22 mouse cellular contexts compared by ENCODE assay signal in the genomic region with DNA sequence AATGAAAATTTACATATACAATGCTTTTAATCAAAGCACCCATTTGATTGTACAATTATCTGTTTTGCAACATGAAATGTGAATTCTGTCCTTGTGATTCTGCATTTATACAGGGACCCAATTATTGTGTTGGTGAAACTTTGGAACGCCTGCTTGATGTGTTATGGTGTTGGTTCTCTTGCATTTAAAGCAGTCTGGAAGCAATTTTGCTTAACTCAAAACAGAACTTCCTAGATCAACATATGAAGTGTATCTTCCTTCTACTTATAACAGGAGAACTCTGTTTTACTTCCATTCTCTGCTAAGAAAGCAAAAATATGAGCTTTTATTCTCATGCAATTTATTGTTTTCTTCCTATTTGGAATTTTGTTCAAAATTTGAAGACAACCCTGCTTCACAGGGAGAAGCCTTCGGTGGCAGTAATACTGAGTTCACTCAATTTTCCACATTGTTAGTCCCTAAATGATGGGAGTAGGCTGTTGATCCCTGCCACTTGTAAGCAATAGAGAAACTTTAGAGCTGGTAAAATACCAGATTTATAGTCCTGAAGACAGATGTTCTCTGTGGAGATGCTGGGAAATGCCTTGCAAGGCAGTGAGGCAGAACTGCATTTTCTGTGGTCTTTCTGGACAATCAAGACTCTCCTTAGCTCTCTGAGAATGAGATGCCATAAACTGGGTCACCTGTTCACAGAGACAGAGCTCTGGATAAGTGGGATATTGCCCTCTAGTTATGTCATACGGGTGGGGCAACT.
DNase-seq lines count a peak whose midpoint lies in the region; ATAC-seq lines count a peak whose summit lies in the region.
"Had no signal": no experiment of that assay in that cellular context is flagged by ENCODE, and none has a peak within 500 bp of the region (broad histone marks: within the 10 kb centered on the region; RNA-seq: fewer than 3 reads in every experiment).

No protein-coding gene starts in this region.

- H3K4me1 ChIP-seq in kidney, embryonic 15.5 days = no peaks in the 10 kb centered on the region
- peaks cover 7% of the 10 kb centered on the region; the same call in 1 of the 2 replicates for H3K4me1 ChIP-seq in embryonic facial prominence, embryonic 14.5 days (ENCODE audit: control insufficient read depth, insufficient read depth, low read length)
- H3K4me1 ChIP-seq: forebrain, embryonic 15.5 days; heart, embryonic 15.5 days; hindbrain, embryonic 10.5 days had no signal

- H3K9me3 ChIP-seq in kidney, embryonic 15.5 days (replicated peaks) = no peaks in the 10 kb centered on the region
- no peaks in the 10 kb centered on the region for H3K9me3 ChIP-seq in embryonic facial prominence, embryonic 14.5 days (ENCODE audit: control insufficient read depth, low read length)
- H3K9me3 ChIP-seq: forebrain, embryonic 15.5 days; G1E; heart, embryonic 15.5 days; hindbrain, embryonic 10.5 days had no signal

- 40% methylated on average over 3 of the region's 3 CpGs for WGBS in kidney, embryonic 15.5 days
- WGBS in embryonic facial prominence, embryonic 14.5 days = 38% methylated on average over 3 of the region's 3 CpGs

- no peak overlapping the region for H3K27ac ChIP-seq in kidney, embryonic 15.5 days
- no peak overlapping the region for H3K27ac ChIP-seq in embryonic facial prominence, embryonic 14.5 days (replicated peaks; ENCODE audit: low read depth, low read length)
- H3K27ac ChIP-seq: forebrain, embryonic 15.5 days; heart, embryonic 15.5 days; hindbrain, embryonic 10.5 days; hindbrain, embryonic 14.5 days had no signal

- H3K4me3 ChIP-seq in kidney, embryonic 15.5 days (replicated peaks) = no peak overlapping the region
- H3K4me3 ChIP-seq in embryonic facial prominence, embryonic 14.5 days (ENCODE audit: low read depth, low read length) = no peak overlapping the region
- H3K4me3 ChIP-seq: forebrain, embryonic 15.5 days; heart, embryonic 15.5 days; hindbrain, embryonic 10.5 days had no signal

- no peaks in the 10 kb centered on the region for H3K27me3 ChIP-seq in kidney, embryonic 15.5 days
- no peaks in the 10 kb centered on the region for H3K27me3 ChIP-seq in embryonic facial prominence, embryonic 14.5 days (replicated peaks; ENCODE audit: control insufficient read depth, insufficient read depth, low read length)
- H3K27me3 ChIP-seq: forebrain, embryonic 15.5 days; heart, embryonic 15.5 days had no signal

- no peak overlapping the region for H3K4me2 ChIP-seq in kidney, embryonic 15.5 days
- H3K4me2 ChIP-seq in embryonic facial prominence, embryonic 14.5 days (ENCODE audit: low read depth, low read length) = no peak overlapping the region
- H3K4me2 ChIP-seq: forebrain, embryonic 15.5 days; heart, embryonic 11.5 days; heart, embryonic 15.5 days; hindbrain, embryonic 14.5 days had no signal

- H3K9ac ChIP-seq in kidney, embryonic 15.5 days = no peak overlapping the region
- no peak overlapping the region for H3K9ac ChIP-seq in embryonic facial prominence, embryonic 14.5 days (ENCODE audit: low read depth, low read length)
- H3K9ac ChIP-seq: forebrain, embryonic 15.5 days; heart, embryonic 15.5 days; hindbrain, embryonic 14.5 days had no signal

- DNase-seq in embryo, embryonic 10.5 days (ENCODE audit: low spot score) = peak; percentile 24
- no peak for DNase-seq in embryo, embryonic 10 days (ENCODE audit: low spot score)
- no peak for DNase-seq in kidney, postnatal 14 days
- peak; percentile 54 for DNase-seq in embryonic facial prominence, embryonic 14.5 days (ENCODE audit: low spot score)
- no peak for DNase-seq in right cerebral cortex, adult 18-20 months
- no peak for DNase-seq in testis, postnatal 10 days (ENCODE audit: low spot score)
- DNase-seq: adrenal gland, adult 8-10 months; adrenal gland, postnatal 36 days; B cell, adult 2 months; cerebellum, adult 2 months; cerebellum, postnatal 10 days; gastrocnemius, postnatal 10 days; heart, adult 18-20 months had no signal

- peak; percentile 89 for ATAC-seq in kidney, embryonic 15.5 days (replicated peaks; ENCODE audit: low FRiP score)
- no peak for ATAC-seq in embryonic facial prominence, embryonic 14.5 days (ENCODE audit: low read depth)
- ATAC-seq: CD4-positive, CD25-positive, alpha-beta regulatory T cell, adult 4 months; forebrain, embryonic 15.5 days; intestine, embryonic 16.5 days had no signal

- H3K36me3 ChIP-seq in kidney, embryonic 15.5 days = no peaks in the 10 kb centered on the region
- H3K36me3 ChIP-seq in embryonic facial prominence, embryonic 14.5 days (ENCODE audit: control insufficient read depth, insufficient read depth, low read length) = no peaks in the 10 kb centered on the region
- H3K36me3 ChIP-seq: forebrain, embryonic 15.5 days; G1E; heart, embryonic 15.5 days; hindbrain, embryonic 10.5 days had no signal

Comparison
In these comparisons a context has a peak if more than half of its experiments do, and no peak if none do; other contexts are left out.
1. DNase-seq: peak in embryo, embryonic 10.5 days (single experiment) and embryonic facial prominence, embryonic 14.5 days (single experiment); none in embryo, embryonic 10 days (single experiment), kidney, postnatal 14 days (single experiment), right cerebral cortex, adult 18-20 months (single experiment) and testis, postnatal 10 days (single experiment).